ENCODE assay signal across 12 mouse cellular contexts in the genomic region with DNA sequence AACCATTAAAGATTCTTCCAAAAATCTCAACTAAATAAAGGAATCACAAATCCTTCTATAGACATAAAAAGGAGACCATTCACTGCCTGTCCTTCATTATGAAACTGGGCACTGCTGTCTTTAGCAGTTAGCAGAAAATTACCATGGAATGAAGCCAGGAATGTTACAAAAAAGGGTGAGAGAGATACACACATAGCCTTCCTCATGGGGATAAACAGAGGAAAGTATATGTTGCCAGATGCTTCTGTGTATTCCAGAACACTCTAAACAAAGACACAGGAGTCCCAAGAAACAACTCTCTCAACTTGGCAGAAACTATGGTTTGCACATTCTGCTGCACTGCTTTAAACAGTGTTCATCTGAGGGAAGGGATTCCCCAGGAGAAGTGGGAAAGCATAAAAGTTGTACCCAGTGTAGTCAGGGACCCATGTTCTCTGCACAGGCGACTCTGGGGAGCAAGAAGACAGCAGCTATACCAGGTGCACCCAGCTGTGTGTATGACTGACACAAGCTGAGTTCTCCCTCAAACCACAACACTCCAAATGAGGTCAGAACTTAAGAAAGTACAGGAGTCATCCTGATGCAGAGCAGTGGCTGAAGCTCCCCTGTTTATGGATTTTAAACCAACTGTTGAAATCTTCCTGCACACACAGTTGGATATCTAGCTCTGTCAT. TPM values are rescaled to one million over a fixed set of nuclear protein-coding genes. Genes with fewer than 3 reads are reported as not detected.
DNase-seq lines count a peak whose midpoint lies in the region; ATAC-seq and TF ChIP-seq lines count a peak whose summit lies in the region.
"Had no signal": no experiment of that assay in that cellular context is flagged by ENCODE, and none has a peak within 500 bp of the region (broad histone marks: within the 10 kb centered on the region; RNA-seq: fewer than 3 reads in every experiment).

No protein-coding gene starts in this region.

- intact Hi-C loops in heart, postnatal 10 days (cut with DNase I): no loop called here

- H3K27me3 ChIP-seq in midbrain, postnatal 0 days (ENCODE audit: insufficient read depth, low read length): no peaks in the 10 kb centered on the region
- no peaks in the 10 kb centered on the region for H3K27me3 ChIP-seq in midbrain, embryonic 13.5 days
- no peaks in the 10 kb centered on the region for H3K27me3 ChIP-seq in stomach, embryonic 16.5 days (ENCODE audit: control insufficient read depth, insufficient read depth, low read length)

- ATAC-seq in midbrain, postnatal 0 days (ENCODE audit: low FRiP score): no peak
- ATAC-seq in midbrain, embryonic 13.5 days: no peak
- peak; percentile 58; the same call in 1 of the 2 replicates for ATAC-seq in stomach, embryonic 16.5 days (ENCODE audit: insufficient read depth, low FRiP score)
- ATAC-seq: activated CD4-positive, CD25-positive, alpha-beta regulatory T cell, adult 4 months had no signal

- no peaks in the 10 kb centered on the region for H3K36me3 ChIP-seq in midbrain, postnatal 0 days (ENCODE audit: insufficient read depth, low read length)
- peaks cover 27% of the 10 kb centered on the region for H3K36me3 ChIP-seq in midbrain, embryonic 13.5 days
- H3K36me3 ChIP-seq in stomach, embryonic 16.5 days (ENCODE audit: control insufficient read depth, insufficient read depth, low read length): 0 out of 2 replicates have a peak, but pooled peaks cover 2% of the 10 kb centered on the region

- no peaks in the 10 kb centered on the region for H3K4me1 ChIP-seq in midbrain, postnatal 0 days (ENCODE audit: insufficient read depth, low read length)
- H3K4me1 ChIP-seq in midbrain, embryonic 13.5 days (replicated peaks): 0 out of 2 replicates have a peak, but pooled peaks cover 5% of the 10 kb centered on the region
- peaks cover 13% of the 10 kb centered on the region for H3K4me1 ChIP-seq in stomach, embryonic 16.5 days (ENCODE audit: control insufficient read depth, insufficient read depth, low read length)

- no peaks in the 10 kb centered on the region for H3K9me3 ChIP-seq in midbrain, postnatal 0 days (ENCODE audit: low read length)
- no peaks in the 10 kb centered on the region for H3K9me3 ChIP-seq in midbrain, embryonic 13.5 days
- no peaks in the 10 kb centered on the region for H3K9me3 ChIP-seq in stomach, embryonic 16.5 days (replicated peaks; ENCODE audit: control insufficient read depth, low read length)

- peak; percentile 33 to 42 for DNase-seq in heart, postnatal 10 days
- DNase-seq in heart, adult 8-10 months (ENCODE audit: low spot score): no peak
- peak; percentile 43 for DNase-seq in midbrain, postnatal 0 days (ENCODE audit: low spot score)
- DNase-seq in spleen, postnatal 14 days (ENCODE audit: low spot score in 2 of 2): no peak
- no peak for DNase-seq in layer of hippocampus, postnatal 14 days (ENCODE audit: low spot score in 2 of 2)
- DNase-seq: cerebellum, adult 11 months; heart, postnatal 36 days; kidney, adult 11 months; kidney, postnatal 25 days had no signal

- H3K27ac ChIP-seq in midbrain, postnatal 0 days (ENCODE audit: low read depth, low read length): no peak overlapping the region
- H3K27ac ChIP-seq in midbrain, embryonic 13.5 days: no peak overlapping the region
- H3K27ac ChIP-seq in stomach, embryonic 16.5 days (ENCODE audit: low read length): peak overlapping the region; percentile 0; the same call in 1 of the 2 replicates

- no peak for TF ChIP-seq CTCF in midbrain, postnatal 0 days (IDR thresholded peaks at IDR 0.05)

- no peak overlapping the region for H3K9ac ChIP-seq in midbrain, postnatal 0 days (replicated peaks; ENCODE audit: low read length, poor library complexity, severe bottlenecking)
- no peak overlapping the region for H3K9ac ChIP-seq in midbrain, embryonic 13.5 days (replicated peaks)
- no peak overlapping the region for H3K9ac ChIP-seq in stomach, embryonic 16.5 days (ENCODE audit: low read length)

- no peak overlapping the region for H3K4me2 ChIP-seq in midbrain, postnatal 0 days (ENCODE audit: low read depth, low read length, poor library complexity, severe bottlenecking)
- H3K4me2 ChIP-seq in midbrain, embryonic 13.5 days (replicated peaks): no peak overlapping the region
- no peak overlapping the region for H3K4me2 ChIP-seq in stomach, embryonic 16.5 days (ENCODE audit: low read depth, low read length)

- WGBS in midbrain, postnatal 0 days: 81% methylated on average over 1 of the region's 1 CpGs
- WGBS in midbrain, embryonic 13.5 days: 80% methylated on average over 1 of the region's 1 CpGs
- WGBS in stomach, embryonic 16.5 days: 58% methylated on average over 1 of the region's 1 CpGs

- H3K4me3 ChIP-seq in midbrain, postnatal 0 days (ENCODE audit: low read depth, low read length): no peak overlapping the region
- no peak overlapping the region for H3K4me3 ChIP-seq in midbrain, embryonic 13.5 days (replicated peaks)
- H3K4me3 ChIP-seq in stomach, embryonic 16.5 days (replicated peaks; ENCODE audit: low read length): no peak overlapping the region

RNA-seq across cellular contexts. Expression of a gene that starts 46.0 kb away (rescaled TPM):
- 10 to 100 TPM; 33.1 to 35.1 TPM for total RNA-seq in heart, postnatal 10 days (2021)
- 10 to 100 TPM; 23.4 to 39.8 (median 36.9) TPM for total RNA-seq in heart, adult 8-10 months (2022)
- 32.0 and 47.7 TPM in 2 replicates for total RNA-seq in midbrain, postnatal 0 days (2014; rRNA removed)
- polyA plus RNA-seq in midbrain, postnatal 0 days (2015; fragmentation: Nextera tagmentation; extraction: Ambion mirVana): 90.6 and 92.3 TPM in 2 replicates
- polyA plus RNA-seq in midbrain, embryonic 13.5 days (2015; fragmentation: Nextera tagmentation; extraction: Ambion mirVana): 65.2 and 70.3 TPM in 2 replicates
- polyA plus RNA-seq in stomach, embryonic 16.5 days (2015; fragmentation: Nextera tagmentation; extraction: Ambion mirVana): 52.6 and 67.5 TPM in 2 replicates
- 10 to 100 TPM; 25.7 to 31.4 TPM for total RNA-seq in layer of hippocampus, postnatal 14 days (2021)

Comparison
In these comparisons a context has a peak if more than half of its experiments do, and no peak if none do; other contexts are left out.
1. DNase-seq: peak in heart, postnatal 10 days (2 of 2) and midbrain, postnatal 0 days (single experiment); none in heart, adult 8-10 months (single experiment), spleen, postnatal 14 days (0 of 2) and layer of hippocampus, postnatal 14 days (0 of 2).